ENCODE assay signal across 23 mouse cellular contexts in genomic region chr4:55014731-55015463, GRCm38 (mm10).
DNase-seq lines count a peak whose midpoint lies in the region; ATAC-seq and TF ChIP-seq lines count a peak whose summit lies in the region.
"Had no signal": no experiment of that assay in that cellular context is flagged by ENCODE, and none has a peak within 500 bp of the region (broad histone marks: within the 10 kb centered on the region; RNA-seq: fewer than 3 reads in every experiment).

No protein-coding gene starts in this region.

- H3K4me2 ChIP-seq in liver, embryonic 11.5 days = no peak overlapping the region
- H3K4me2 ChIP-seq in kidney, postnatal 0 days (ENCODE audit: low read length) = no peak overlapping the region
- H3K4me2 ChIP-seq: hindbrain, embryonic 12.5 days; limb, embryonic 13.5 days had no signal

- H3K27ac ChIP-seq in liver, adult 2 months (replicated peaks; ENCODE audit: insufficient read depth, low read depth, low read length) = no peak overlapping the region
- no peak overlapping the region for H3K27ac ChIP-seq in liver, embryonic 11.5 days (ENCODE audit: low read depth, low read length)
- peak overlapping the region; percentile 71 for H3K27ac ChIP-seq in kidney, adult 2 months (ENCODE audit: insufficient read depth, low read depth, low read length)
- H3K27ac ChIP-seq in kidney, postnatal 0 days = peak overlapping the region; percentile 50
- peak overlapping the region; percentile 99 for H3K27ac ChIP-seq in small intestine, adult 2 months (ENCODE audit: insufficient read depth, low read depth, low read length)
- H3K27ac ChIP-seq: embryonic facial prominence, embryonic 10.5 days; heart, adult 2 months; hindbrain, embryonic 12.5 days; limb, embryonic 13.5 days; midbrain, embryonic 10.5 days had no signal

- peak; percentile 28 for DNase-seq in liver, adult 2 months (ENCODE audit: extremely low read depth, low read depth, low spot score)
- no peak for DNase-seq in liver, embryonic 11.5 days (ENCODE audit: low spot score)
- peak; percentile 88 for DNase-seq in kidney, adult 2 months
- peak; percentile 21 for DNase-seq in kidney, postnatal 0 days (ENCODE audit: low spot score)
- DNase-seq in layer of hippocampus, adult 8-10 months (ENCODE audit: low spot score in 2 of 2) = no peak
- no peak for DNase-seq in retina, postnatal 1 day
- DNase-seq in testis, postnatal 14 days (ENCODE audit: low spot score) = no peak
- DNase-seq: adrenal gland, postnatal 36 days; cerebellum, adult 9-10 months; gastrocnemius, postnatal 25 days; heart, adult 2 months; lung, postnatal 10 days; right cerebral cortex, postnatal 14 days; spleen, adult 18-20 months; thymus, postnatal 14 days had no signal

- no peaks in the 10 kb centered on the region for H3K9me3 ChIP-seq in liver, embryonic 11.5 days (ENCODE audit: control insufficient read depth, low read length)
- no peaks in the 10 kb centered on the region for H3K9me3 ChIP-seq in kidney, postnatal 0 days (replicated peaks; ENCODE audit: low read length)
- H3K9me3 ChIP-seq: embryonic facial prominence, embryonic 10.5 days; hindbrain, embryonic 12.5 days; limb, embryonic 13.5 days; midbrain, embryonic 10.5 days had no signal

- H3K36me3 ChIP-seq in liver, adult 2 months (ENCODE audit: control insufficient read depth, insufficient read depth, low read length) = no peaks in the 10 kb centered on the region
- peaks cover 14% of the 10 kb centered on the region for H3K36me3 ChIP-seq in liver, embryonic 11.5 days (ENCODE audit: control insufficient read depth, insufficient read depth, low read length)
- no peaks in the 10 kb centered on the region for H3K36me3 ChIP-seq in kidney, adult 2 months (ENCODE audit: control insufficient read depth, insufficient read depth, low read length)
- peaks cover 49% of the 10 kb centered on the region for H3K36me3 ChIP-seq in kidney, postnatal 0 days (ENCODE audit: insufficient read depth, low read length)
- peaks cover 11% of the 10 kb centered on the region for H3K36me3 ChIP-seq in small intestine, adult 2 months (ENCODE audit: control insufficient read depth, insufficient read depth, low read length)

- no peak for ATAC-seq in liver, embryonic 11.5 days (replicated peaks; ENCODE audit: low FRiP score)
- peak; percentile 93 for ATAC-seq in kidney, postnatal 0 days (replicated peaks; ENCODE audit: low FRiP score, low read depth)
- ATAC-seq: forebrain, embryonic 16.5 days; inflammation-experienced regulatory T-cells, adult 6 months; midbrain, embryonic 16.5 days had no signal

- H3K4me3 ChIP-seq in liver, adult 2 months (ENCODE audit: insufficient read depth, low read depth, low read length) = no peak overlapping the region
- H3K4me3 ChIP-seq in liver, embryonic 11.5 days (ENCODE audit: low read depth, low read length) = no peak overlapping the region
- H3K4me3 ChIP-seq in kidney, adult 2 months (ENCODE audit: insufficient read depth, low read depth, low read length) = no peak overlapping the region
- no peak overlapping the region for H3K4me3 ChIP-seq in kidney, postnatal 0 days (replicated peaks; ENCODE audit: low read depth, low read length)
- H3K4me3 ChIP-seq in small intestine, adult 2 months (ENCODE audit: low read depth, low read length) = no peak overlapping the region
- H3K4me3 ChIP-seq: embryonic facial prominence, embryonic 10.5 days; heart, adult 2 months; hindbrain, embryonic 12.5 days; limb, embryonic 13.5 days; midbrain, embryonic 10.5 days had no signal

- peaks cover 1% of the 10 kb centered on the region; the same call in 1 of the 2 replicates for H3K4me1 ChIP-seq in liver, adult 2 months (ENCODE audit: control insufficient read depth, insufficient read depth, low read length)
- H3K4me1 ChIP-seq in liver, embryonic 11.5 days (replicated peaks; ENCODE audit: control insufficient read depth, insufficient read depth, low read length) = no peaks in the 10 kb centered on the region
- H3K4me1 ChIP-seq in kidney, adult 2 months (ENCODE audit: control insufficient read depth, insufficient read depth, low read length) = peaks cover 12% of the 10 kb centered on the region; the same call in 1 of the 2 replicates
- no peaks in the 10 kb centered on the region for H3K4me1 ChIP-seq in kidney, postnatal 0 days (replicated peaks; ENCODE audit: insufficient read depth, low read length)
- peaks cover 11% of the 10 kb centered on the region; the same call in 1 of the 2 replicates for H3K4me1 ChIP-seq in small intestine, adult 2 months (ENCODE audit: control insufficient read depth, insufficient read depth, insufficient read length, low read length)
- H3K4me1 ChIP-seq: embryonic facial prominence, embryonic 10.5 days; hindbrain, embryonic 12.5 days; limb, embryonic 13.5 days; midbrain, embryonic 10.5 days had no signal

- H3K79me2 ChIP-seq in liver, adult 2 months (ENCODE audit: control insufficient read depth, insufficient read depth, low read length) = no peaks in the 10 kb centered on the region

- no peaks in the 10 kb centered on the region for H3K27me3 ChIP-seq in liver, adult 2 months (ENCODE audit: control insufficient read depth, insufficient read depth, low read length)
- H3K27me3 ChIP-seq in liver, embryonic 11.5 days (replicated peaks; ENCODE audit: control insufficient read depth, insufficient read depth, low read length) = no peaks in the 10 kb centered on the region
- H3K27me3 ChIP-seq in kidney, adult 2 months (replicated peaks; ENCODE audit: control insufficient read depth, insufficient read depth, low read length) = no peaks in the 10 kb centered on the region
- no peaks in the 10 kb centered on the region for H3K27me3 ChIP-seq in kidney, postnatal 0 days (ENCODE audit: insufficient read depth, low read length)
- H3K27me3 ChIP-seq in small intestine, adult 2 months (ENCODE audit: control insufficient read depth, insufficient read depth, low read length) = no peaks in the 10 kb centered on the region
- H3K27me3 ChIP-seq: hindbrain, embryonic 12.5 days; limb, embryonic 13.5 days had no signal

- TF ChIP-seq CTCF in liver, adult 2 months (IDR thresholded peaks at IDR 0.05; ENCODE audit: low read depth, low read length) = no peak
- TF ChIP-seq CTCF in kidney, adult 2 months (conservative IDR thresholded peaks at IDR 0.05; ENCODE audit: insufficient read depth, insufficient read length, low read depth, low read length) = no peak
- no peak for TF ChIP-seq CTCF in kidney, postnatal 0 days (IDR thresholded peaks at IDR 0.05; ENCODE audit: low read depth)
- no peak for TF ChIP-seq CTCF in small intestine, adult 2 months (IDR thresholded peaks at IDR 0.05; ENCODE audit: extremely low read depth, insufficient read length, insufficient replicate concordance, low read depth, low read length)

- 46% methylated on average over 13 of the region's 13 CpGs for WGBS in liver, adult 2 months
- WGBS in liver, embryonic 11.5 days = 78% methylated on average over 13 of the region's 13 CpGs
- 40% methylated on average over 13 of the region's 13 CpGs for WGBS in kidney, adult 2 months
- 69% methylated on average over 13 of the region's 13 CpGs for WGBS in kidney, postnatal 0 days
- WGBS in small intestine, adult 2 months = 30% methylated on average over 13 of the region's 13 CpGs

- no peak for TF ChIP-seq POLR2A in liver, adult 2 months (IDR thresholded peaks at IDR 0.05; ENCODE audit: extremely low read depth, insufficient read depth, low read length)
- TF ChIP-seq POLR2A in kidney, adult 2 months (IDR thresholded peaks at IDR 0.05; ENCODE audit: low read depth, low read length) = no peak
- TF ChIP-seq POLR2A in small intestine, adult 2 months (IDR thresholded peaks at IDR 0.05; ENCODE audit: low read depth, low read length) = no peak

- no peak overlapping the region for H3K9ac ChIP-seq in liver, adult 2 months (ENCODE audit: low read depth, low read length)
- H3K9ac ChIP-seq in liver, embryonic 11.5 days (ENCODE audit: low read depth, low read length) = no peak overlapping the region
- no peak overlapping the region for H3K9ac ChIP-seq in kidney, postnatal 0 days (ENCODE audit: low read depth, low read length)
- H3K9ac ChIP-seq: hindbrain, embryonic 12.5 days; limb, embryonic 13.5 days had no signal

Comparison
In these comparisons a context has a peak if more than half of its experiments do, and no peak if none do; other contexts are left out.
1. DNase-seq: peak in liver, adult 2 months (single experiment), kidney, adult 2 months (single experiment) and kidney, postnatal 0 days (single experiment); none in liver, embryonic 11.5 days (single experiment), layer of hippocampus, adult 8-10 months (0 of 2), retina, postnatal 1 day (single experiment) and testis, postnatal 14 days (single experiment).
2. H3K27ac ChIP-seq: peak in kidney, adult 2 months (single experiment), kidney, postnatal 0 days (single experiment) and small intestine, adult 2 months (single experiment); none in liver, adult 2 months (single experiment) and liver, embryonic 11.5 days (single experiment).